Mouse (Mus musculus) myocyte (in vitro differentiated cells): ENCODE results near the gene Pnpt1.

ENCODE experiments used
- CEBPB ChIP-seq: IDR thresholded peaks from 2 replicates; pipeline ENCODE4 v1.6.1; 2011; ENCODE audit warnings: mild to moderate bottlenecking, moderate library complexity; ENCODE audit not compliant: poor library complexity, insufficient read depth, severe bottlenecking
- E2F4 ChIP-seq: IDR thresholded peaks from one replicate; pipeline ENCODE4 v1.6.1; 2011; ENCODE audit warnings: mild to moderate bottlenecking, control low read depth, moderate library complexity; ENCODE audit not compliant: insufficient read depth
- MAX ChIP-seq: IDR thresholded peaks from one replicate; pipeline ENCODE4 v1.6.1; 2011; ENCODE audit warnings: low read depth, mild to moderate bottlenecking, control low read depth
- MYOG ChIP-seq, 3 experiments: IDR thresholded peaks; one replicate each; pipeline ENCODE4 v1.6.1; 2011; ENCODE audit warnings: control low read depth in 2 of 3, low read depth in 2 of 3, mild to moderate bottlenecking in 2 of 3; ENCODE audit not compliant: insufficient read length in 2 of 3, control insufficient read depth in 1 of 3, insufficient read depth in 1 of 3
- POLR2A ChIP-seq: IDR thresholded peaks from one replicate; pipeline ENCODE4 v1.6.1; 2011; ENCODE audit warnings: low read depth, mild to moderate bottlenecking, control low read depth, moderate library complexity; ENCODE audit not compliant: insufficient read length
- REST ChIP-seq: IDR thresholded peaks from one replicate; pipeline ENCODE4 v1.6.1; 2011; ENCODE audit warnings: mild to moderate bottlenecking, control low read depth, moderate library complexity; ENCODE audit not compliant: insufficient read depth, insufficient read length
- TCF3 ChIP-seq: IDR thresholded peaks from one replicate; pipeline ENCODE4 v1.6.1; 2011; ENCODE audit warnings: low read depth, control low read depth; ENCODE audit not compliant: insufficient read length
- USF1 ChIP-seq: IDR thresholded peaks from one replicate; pipeline ENCODE4 v1.6.1; 2011; ENCODE audit warnings: low read depth, mild to moderate bottlenecking, control low read depth, moderate library complexity

GRCm38 (mm10) chr11:29140671-29141070 is 10.1 kb downstream of the Pnpt1 start:
- TF ChIP-seq REST (no peak), POLR2A (no peak), MAX (no peak), CEBPB (no peak), MYOG (IDR thresholded peaks at IDR 0.05; ENCODE audit: control insufficient read depth in 1 of 3, insufficient read depth in 1 of 3, insufficient read length in 2 of 3, low read depth in 2 of 3) (no peak), USF1 (no peak), TCF3 (no peak), E2F4 (no peak)
